ENCODE assay signal across 9 mouse cellular contexts in genomic region chr11:54122416-54123264, GRCm38 (mm10). TPM values are rescaled to one million over a fixed set of nuclear protein-coding genes. Genes with fewer than 3 reads are reported as not detected.
A peak's percentile ranks its signal among the peaks of the same experiment; 100 is the strongest.
DNase-seq lines count a peak whose midpoint lies in the region; ATAC-seq and TF ChIP-seq lines count a peak whose summit lies in the region.
"Had no signal": no experiment of that assay in that cellular context is flagged by ENCODE, and none has a peak within 500 bp of the region (broad histone marks: within the 10 kb centered on the region; RNA-seq: fewer than 3 reads in every experiment).

No protein-coding gene starts in this region.

- no peaks in the 10 kb centered on the region for H3K9me3 ChIP-seq in heart, embryonic 10.5 days
- H3K9me3 ChIP-seq in lung, embryonic 14.5 days (ENCODE audit: low read depth, low read length), result no peaks in the 10 kb centered on the region
- H3K9me3 ChIP-seq: G1E had no signal

- peak; percentile 99 for DNase-seq in heart, adult 11 months
- no peak for DNase-seq in heart, embryonic 10.5 days (ENCODE audit: low spot score)
- DNase-seq in cerebellum, postnatal 36 days, result peak; percentile 38 to 53
- DNase-seq in heart, adult 9 months (ENCODE audit: low spot score in 2 of 2), result peak; percentile 89
- DNase-seq in kidney, postnatal 10 days, result peak; percentile 76
- DNase-seq in lung, embryonic 14.5 days, result peak; percentile 93
- DNase-seq in right cerebral cortex, postnatal 10 days (ENCODE audit: low spot score in 2 of 2), result peak; percentile 85 to 86

- WGBS in heart, embryonic 10.5 days, result 72% methylated on average over 14 of the region's 14 CpGs
- 42% methylated on average over 14 of the region's 14 CpGs for WGBS in lung, embryonic 14.5 days

- H3K4me3 ChIP-seq in heart, embryonic 10.5 days, result no peak overlapping the region
- H3K4me3 ChIP-seq in lung, embryonic 14.5 days (ENCODE audit: low read depth, low read length), result no peak overlapping the region

- peaks cover 57% of the 10 kb centered on the region for H3K36me3 ChIP-seq in heart, embryonic 10.5 days
- peaks cover 15% of the 10 kb centered on the region for H3K36me3 ChIP-seq in lung, embryonic 14.5 days (ENCODE audit: insufficient read depth)
- H3K36me3 ChIP-seq: G1E had no signal

- no peak overlapping the region for H3K4me2 ChIP-seq in lung, embryonic 14.5 days

- TF ChIP-seq CTCF in lung, embryonic 14.5 days (IDR thresholded peaks at IDR 0.05; ENCODE audit: low read depth), result peak; percentile 70

- H3K4me1 ChIP-seq in heart, embryonic 10.5 days, result peaks cover 10% of the 10 kb centered on the region
- 0 out of 2 replicates have a peak, but pooled peaks cover 5% of the 10 kb centered on the region for H3K4me1 ChIP-seq in lung, embryonic 14.5 days (ENCODE audit: insufficient read depth)

- ATAC-seq in lung, embryonic 14.5 days (ENCODE audit: insufficient read depth), result peak; percentile 91
- ATAC-seq in monocyte, adult 5-6 weeks (replicated peaks; ENCODE audit: insufficient number of reproducible peaks, low FRiP score, low TSS enrichment, poor library complexity, severe bottlenecking), result no peak

- H3K27me3 ChIP-seq in heart, embryonic 10.5 days (ENCODE audit: insufficient read depth, poor library complexity, severe bottlenecking), result no peaks in the 10 kb centered on the region
- no peaks in the 10 kb centered on the region for H3K27me3 ChIP-seq in lung, embryonic 14.5 days (ENCODE audit: insufficient read depth, low read length)

- no peak overlapping the region for H3K27ac ChIP-seq in heart, embryonic 10.5 days
- no peak overlapping the region for H3K27ac ChIP-seq in lung, embryonic 14.5 days (ENCODE audit: low read depth)

- no peak overlapping the region for H3K9ac ChIP-seq in lung, embryonic 14.5 days

RNA-seq across cellular contexts. Expression of gene P4ha2, which starts 22.7 kb away (rescaled TPM):
- polyA plus RNA-seq in heart, embryonic 10.5 days (2016; fragmentation: Nextera tagmentation; extraction: Ambion mirVana), result 57.7 and 69.0 TPM in 2 replicates
- 26.0 and 28.4 TPM in 2 replicates for polyA plus RNA-seq in lung, embryonic 14.5 days (2014; fragmentation: Nextera tagmentation; extraction: Ambion mirVana)
- not detected in 3 replicates for total RNA-seq in monocyte, adult 5-6 weeks (2017)
- polyA plus RNA-seq: G1E had no signal

RNA-seq across cellular contexts. Expression of gene Pdlim4, which starts 53.8 kb away (rescaled TPM):
- polyA plus RNA-seq in heart, embryonic 10.5 days (2016; fragmentation: Nextera tagmentation; extraction: Ambion mirVana), result 12.9 and 27.8 TPM in 2 replicates
- polyA plus RNA-seq in lung, embryonic 14.5 days (2014; fragmentation: Nextera tagmentation; extraction: Ambion mirVana), result 12.1 and 12.6 TPM in 2 replicates
- total RNA-seq in monocyte, adult 5-6 weeks (2017), result 0.29 to 1.6 TPM in 2 of 3 replicates, not detected in the other
- polyA plus RNA-seq: G1E had no signal
